Mouse (Mus musculus) liver, postnatal 0 days (tissue): Measurements from ENCODE around the gene Wdr45.

Experiments
- CTCF ChIP-seq: sonication (generic); IDR thresholded peaks from 2 replicates; pipeline ENCODE4 v1.5.1; 2016; ENCODE audit warnings: antibody characterized with exemption, low read depth
- EP300 ChIP-seq: IDR thresholded peaks from 2 replicates; pipeline ENCODE4 v1.6.1; 2016; ENCODE audit warnings: antibody characterized with exemption, low read depth, mild to moderate bottlenecking

- TF ChIP-seq CTCF (no peak), EP300 (no peak)
Observed at GRCm38 (mm10) chrX:7727176-7727575, 13.0 kb downstream of the Wdr45 start.
